Mouse (Mus musculus) hindbrain, embryonic 16.5 days (tissue): ENCODE measurements around the gene Gtf2ird1. TPM values are rescaled to one million over a fixed set of nuclear protein-coding genes. Genes with fewer than 3 reads are reported as not detected.

Experiments
- ATAC-seq: fragments of 200-750 bp; cut with Nextera tagmentation; 2 replicates; pipeline ENCODE4 v1.8.0; 2017; ENCODE audit warnings: moderate TSS enrichment, moderate library complexity
- H3K27ac ChIP-seq: fragments of 300-500 bp; sonication (generic); 2 replicates; pipeline ENCODE4 v1.5.1; 2014; ENCODE audit warnings: low read depth, mild to moderate bottlenecking, control low read depth, low read length, moderate library complexity
- H3K27me3 ChIP-seq: fragments of 300-500 bp; sonication (generic); replicated peaks from 2 replicates; pipeline ENCODE4 v1.6.1; 2014; ENCODE audit warnings: low read length; ENCODE audit not compliant: control insufficient read depth, insufficient read depth
- H3K36me3 ChIP-seq: fragments of 300-500 bp; sonication (generic); 2 replicates; pipeline ENCODE4 v1.6.1; 2014; ENCODE audit warnings: mild to moderate bottlenecking, low read length, moderate library complexity, mixed read lengths; ENCODE audit not compliant: control insufficient read depth, insufficient read depth
- H3K4me1 ChIP-seq: fragments of 300-500 bp; sonication (generic); 2 replicates; pipeline ENCODE4 v1.6.1; 2014; ENCODE audit warnings: low read depth, low read length; ENCODE audit not compliant: control insufficient read depth, insufficient read depth
- H3K4me2 ChIP-seq: fragments of 300-500 bp; sonication (generic); 2 replicates; pipeline ENCODE4 v1.6.1; 2014; ENCODE audit warnings: mild to moderate bottlenecking, low read length, control low read depth, moderate library complexity
- H3K4me3 ChIP-seq: fragments of 300-500 bp; sonication (generic); 2 replicates; pipeline ENCODE4 v1.5.1; 2014; ENCODE audit warnings: mild to moderate bottlenecking, low read length, control low read depth, moderate library complexity
- H3K9ac ChIP-seq: fragments of 300-500 bp; sonication (generic); 2 replicates; pipeline ENCODE4 v1.6.1; 2014; ENCODE audit warnings: low read depth, mild to moderate bottlenecking, control low read depth, low read length, moderate library complexity
- H3K9me3 ChIP-seq: fragments of 300-500 bp; sonication (generic); 2 replicates; pipeline ENCODE4 v1.6.1; 2014; ENCODE audit warnings: mild to moderate bottlenecking, low read length, moderate library complexity; ENCODE audit not compliant: control insufficient read depth
- whole genome bisulfite sequencing: fragments of 180-500 bp; shearing (Covaris S2); extraction: QIAGEN DNeasy Blood & Tissue Kit; methylation state at CpG from one replicate; pipeline ENCODE4 v1.1.7; 2014; 5-methylcytosine and 5-hydroxymethylcytosine counted together
- polyA plus RNA-seq: library from polyadenylated mRNA; unstranded; fragments of >200 nt; fragmentation: Nextera tagmentation; extraction: Ambion mirVana; gene quantifications from 2 replicates; pipeline ENCODE4 v1.2.1, GENCODE M21; 2015

Gene Gtf2ird1
- polyA plus RNA-seq, 1 experiment from 2014 or later = 49.3 TPM

DNA sequence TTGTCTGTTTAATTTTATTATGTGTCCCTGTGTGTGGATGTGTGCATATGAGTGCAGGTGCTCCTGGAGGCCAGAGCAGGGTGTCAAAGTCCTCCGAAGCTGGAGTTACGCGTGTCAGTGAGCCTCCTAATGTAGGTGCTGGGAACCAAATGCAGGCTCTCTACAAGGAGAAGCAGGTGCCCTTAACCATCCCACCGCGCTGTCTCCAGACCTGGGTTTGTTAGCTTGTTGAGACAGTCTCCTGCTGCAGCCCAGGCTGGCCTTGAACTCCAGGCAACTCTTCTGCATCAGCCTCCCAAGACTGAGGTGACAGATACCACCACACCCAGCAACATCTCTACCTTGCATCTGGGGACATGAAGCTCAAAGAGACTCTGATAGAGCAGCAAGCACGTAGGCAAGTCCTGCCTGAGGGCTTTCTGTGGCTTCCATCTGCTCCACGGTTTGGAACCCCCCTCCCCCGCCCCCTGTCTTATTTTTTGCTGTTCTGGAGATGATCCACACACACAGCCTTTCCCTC lies 10.6 kb upstream of the Gtf2ird1 start:
- no peaks in the 10 kb centered on the region for H3K36me3 ChIP-seq
- 0 out of 2 replicates have a peak, but pooled peaks have one; percentile 35 for ATAC-seq
- H3K9ac ChIP-seq = no peak overlapping the region
- no peaks in the 10 kb centered on the region for H3K9me3 ChIP-seq
- H3K4me1 ChIP-seq = peaks cover 10% of the 10 kb centered on the region
- H3K4me2 ChIP-seq = no peak overlapping the region
- H3K27ac ChIP-seq = no peak overlapping the region
- 62% methylated on average over 8 of the region's 8 CpGs for WGBS
- no peaks in the 10 kb centered on the region for H3K27me3 ChIP-seq
- no peak overlapping the region for H3K4me3 ChIP-seq

GRCm38 (mm10) chr5:134466296-134467029 lies 9.9 kb upstream of the Gtf2ird1 start:
- Histone ChIP-seq H3K4me3 (no peak overlapping the region), H3K9me3 (no peaks in the 10 kb centered on the region), H3K36me3 (no peaks in the 10 kb centered on the region), H3K4me1 (peaks cover 10% of the 10 kb centered on the region), H3K9ac (no peak overlapping the region; the same call in 1 of the 2 replicates), H3K4me2 (peak overlapping the region; percentile 31), H3K27ac (peak overlapping the region; percentile 66), H3K27me3 (no peaks in the 10 kb centered on the region)
- peak; percentile 67 for ATAC-seq
- WGBS = 8% methylated on average over 21 of the region's 21 CpGs

DNA sequence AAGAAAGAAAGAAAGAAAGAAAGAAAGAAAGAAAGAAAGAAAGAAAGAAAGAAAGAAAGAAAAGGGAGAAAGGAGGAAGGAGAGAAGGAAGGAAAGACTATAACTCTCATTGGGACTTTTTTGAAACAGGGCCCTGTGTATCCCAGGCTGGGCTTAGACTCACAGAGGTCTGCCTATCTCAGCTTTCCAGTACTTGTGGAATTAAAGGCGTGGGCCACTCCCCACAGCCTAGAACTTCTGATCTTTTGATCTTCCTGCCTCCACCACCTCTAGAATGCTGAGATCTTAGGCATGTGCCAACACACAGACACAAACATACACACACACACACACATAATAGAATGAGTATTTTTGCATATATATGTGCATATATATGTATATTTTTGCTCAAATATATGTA lies 8.7 kb upstream of the Gtf2ird1 start:
- Histone ChIP-seq H3K4me2 (no peak overlapping the region), H3K9ac (no peak overlapping the region), H3K9me3 (no peaks in the 10 kb centered on the region), H3K4me3 (no peak overlapping the region), H3K4me1 (peaks cover 10% of the 10 kb centered on the region), H3K36me3 (no peaks in the 10 kb centered on the region), H3K27me3 (no peaks in the 10 kb centered on the region), H3K27ac (no peak overlapping the region)
- no peak for ATAC-seq
- WGBS = 91% methylated on average over 1 of the region's 1 CpGs

DNA sequence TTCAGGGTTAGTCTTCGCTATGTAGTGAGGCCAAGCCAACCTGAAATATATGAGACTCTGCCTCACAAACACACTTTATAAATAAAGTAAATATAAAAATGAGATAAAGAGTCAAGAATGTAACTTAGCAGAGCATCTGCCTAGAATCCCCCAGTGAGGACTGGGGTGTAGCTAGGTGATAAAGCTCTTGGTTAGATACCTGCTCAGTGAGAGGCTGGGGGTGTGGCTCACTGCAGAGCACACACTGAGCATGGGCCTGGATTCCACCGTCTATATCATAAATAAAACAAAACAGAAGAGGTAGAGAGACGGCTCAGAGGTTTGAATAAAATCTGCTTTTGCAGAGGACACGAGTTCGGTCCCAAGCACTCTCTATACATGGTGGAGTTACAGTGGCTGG lies 7.7 kb upstream of the Gtf2ird1 start:
- no peak overlapping the region for H3K4me2 ChIP-seq
- peaks cover 10% of the 10 kb centered on the region for H3K4me1 ChIP-seq
- no peak overlapping the region for H3K4me3 ChIP-seq
- no peaks in the 10 kb centered on the region for H3K36me3 ChIP-seq
- H3K9ac ChIP-seq = no peak overlapping the region
- H3K27me3 ChIP-seq = no peaks in the 10 kb centered on the region
- 82% methylated on average over 5 of the region's 5 CpGs for WGBS
- H3K9me3 ChIP-seq = no peaks in the 10 kb centered on the region
- ATAC-seq = no peak
- H3K27ac ChIP-seq = no peak overlapping the region

GRCm38 (mm10) chr5:134462731-134463130 lies 6.2 kb upstream of the Gtf2ird1 start:
- Histone ChIP-seq H3K27ac (no peak overlapping the region), H3K4me3 (no peak overlapping the region), H3K9me3 (no peaks in the 10 kb centered on the region), H3K36me3 (no peaks in the 10 kb centered on the region), H3K4me2 (no peak overlapping the region), H3K9ac (no peak overlapping the region), H3K27me3 (no peaks in the 10 kb centered on the region), H3K4me1 (peaks cover 10% of the 10 kb centered on the region)
- ATAC-seq = no peak
- 85% methylated on average over 8 of the region's 8 CpGs for WGBS

DNA sequence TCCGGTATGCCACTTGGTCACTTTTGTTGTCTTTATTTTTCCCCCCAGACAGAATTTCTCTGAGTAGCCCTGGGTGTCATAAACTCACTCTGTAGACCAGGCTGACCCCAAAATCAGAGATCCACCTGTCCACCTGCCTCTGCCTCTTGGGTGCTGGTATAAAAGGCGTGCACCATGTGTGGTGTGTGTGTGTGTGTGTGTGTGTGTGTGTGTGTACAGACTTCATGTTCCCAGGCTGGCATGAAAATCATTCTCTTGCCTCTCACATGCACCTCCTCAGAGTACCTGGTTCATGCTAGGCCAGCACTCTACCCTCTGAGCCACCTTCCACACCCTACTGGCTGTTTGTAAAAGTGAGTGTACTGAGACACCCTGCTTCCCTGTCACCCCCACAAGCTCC lies 5.8 kb upstream of the Gtf2ird1 start:
- Histone ChIP-seq H3K9ac (no peak overlapping the region), H3K9me3 (no peaks in the 10 kb centered on the region), H3K4me2 (no peak overlapping the region), H3K4me3 (no peak overlapping the region), H3K4me1 (peaks cover 10% of the 10 kb centered on the region), H3K27ac (no peak overlapping the region), H3K27me3 (no peaks in the 10 kb centered on the region), H3K36me3 (no peaks in the 10 kb centered on the region)
- ATAC-seq = no peak
- WGBS = 83% methylated on average over 2 of the region's 2 CpGs

GRCm38 (mm10) chr5:134460546-134460945 lies 4.0 kb upstream of the Gtf2ird1 start:
- WGBS = 97% methylated on average over 4 of the region's 4 CpGs
- ATAC-seq = no peak
- Histone ChIP-seq H3K4me3 (no peak overlapping the region), H3K4me1 (no peaks in the 10 kb centered on the region), H3K4me2 (no peak overlapping the region), H3K27ac (no peak overlapping the region), H3K9ac (no peak overlapping the region), H3K9me3 (no peaks in the 10 kb centered on the region), H3K36me3 (no peaks in the 10 kb centered on the region), H3K27me3 (no peaks in the 10 kb centered on the region)

DNA sequence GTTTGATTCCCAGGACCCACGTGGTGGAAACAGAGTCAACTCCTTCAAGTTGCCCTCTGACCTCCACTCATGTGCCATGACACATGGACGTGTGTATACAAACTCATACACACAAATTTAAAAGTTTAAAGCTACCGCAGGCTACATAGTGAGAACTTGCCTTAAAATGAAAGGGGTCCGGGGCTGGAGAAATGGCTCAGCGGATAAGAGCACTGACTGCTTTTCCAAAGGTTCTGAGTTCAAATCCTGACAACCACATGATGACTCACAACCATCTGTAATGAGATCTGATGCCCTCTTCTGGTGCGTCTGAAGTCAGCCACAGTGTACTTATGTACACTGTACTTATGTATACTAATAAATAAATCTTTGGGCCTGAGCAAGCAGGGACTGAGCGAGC lies 2.6 kb upstream of the Gtf2ird1 start:
- no peak for ATAC-seq
- H3K36me3 ChIP-seq = no peaks in the 10 kb centered on the region
- 87% methylated on average over 7 of the region's 7 CpGs for WGBS

GRCm38 (mm10) chr5:134458416-134458815 lies 1.9 kb upstream of the Gtf2ird1 start:
- Histone ChIP-seq H3K4me1 (peaks cover 20% of the 10 kb centered on the region), H3K9ac (no peak overlapping the region), H3K4me2 (no peak overlapping the region), H3K36me3 (no peaks in the 10 kb centered on the region), H3K27me3 (no peaks in the 10 kb centered on the region), H3K4me3 (no peak overlapping the region), H3K27ac (no peak overlapping the region), H3K9me3 (no peaks in the 10 kb centered on the region)
- 92% methylated on average over 3 of the region's 3 CpGs for WGBS
- no peak for ATAC-seq

More for the DNA sequence above, 2.6 kb upstream of the Gtf2ird1 start:
- H3K4me3 ChIP-seq = no peak overlapping the region
- H3K4me1 ChIP-seq = peaks cover 13% of the 10 kb centered on the region
- H3K27ac ChIP-seq = no peak overlapping the region
- no peak overlapping the region for H3K9ac ChIP-seq
- H3K27me3 ChIP-seq = no peaks in the 10 kb centered on the region
- H3K4me2 ChIP-seq = no peak overlapping the region
- no peaks in the 10 kb centered on the region for H3K9me3 ChIP-seq
